Mouse (Mus musculus): ENCODE measurements around the gene Cacna1a. TPM values are rescaled to one million over a fixed set of nuclear protein-coding genes. Genes with fewer than 3 reads are reported as not detected.

The Cacna1a gene
- polyA plus RNA-seq, 1 experiment: 74.9 TPM

DNA sequence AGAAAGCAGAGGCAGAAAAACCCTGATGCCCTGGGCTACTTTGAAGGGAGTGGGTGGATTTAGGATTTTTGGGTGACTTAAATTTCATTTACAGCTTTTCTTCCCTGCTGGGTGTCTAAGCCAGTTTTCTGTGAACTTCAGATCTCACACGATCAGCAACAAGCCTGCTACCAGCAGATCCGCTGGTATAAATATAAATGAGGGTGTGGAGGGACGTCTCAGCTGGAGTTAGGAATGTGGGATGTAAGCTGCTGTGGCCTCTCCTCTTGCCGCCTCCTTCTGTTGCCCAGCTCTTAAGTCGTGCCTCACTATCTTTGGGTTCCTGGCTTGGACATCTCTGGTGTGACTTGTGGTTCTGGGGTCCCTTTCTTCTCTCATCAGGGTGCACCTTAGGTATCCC is 41.3 kb downstream of the Cacna1a start:
- TF ChIP-seq GATA1 (IDR thresholded peaks at IDR 0.05; ENCODE audit: low read length): no peak

DNA sequence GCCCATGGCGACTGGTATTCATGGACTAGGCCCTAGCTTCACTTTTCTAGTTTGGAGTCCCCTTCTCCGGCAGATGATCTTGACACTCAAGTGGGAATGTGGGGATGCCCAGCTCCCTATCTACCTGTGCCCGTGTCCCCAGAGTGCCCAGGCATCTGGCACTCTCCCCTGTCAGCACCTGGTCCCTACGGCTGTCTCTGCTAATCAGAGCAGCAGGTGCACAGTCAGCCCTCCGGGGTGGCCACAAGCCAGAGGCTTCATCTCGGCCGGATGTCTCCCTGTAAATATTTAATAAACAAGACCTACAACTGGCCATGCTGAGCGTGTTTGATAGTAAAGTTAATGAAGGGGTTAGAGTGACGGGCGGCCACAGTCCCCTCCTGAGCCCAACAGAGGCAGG is 47.1 kb downstream of the Cacna1a start:
- no peak for TF ChIP-seq GATA1 (IDR thresholded peaks at IDR 0.05; ENCODE audit: low read length)

DNA sequence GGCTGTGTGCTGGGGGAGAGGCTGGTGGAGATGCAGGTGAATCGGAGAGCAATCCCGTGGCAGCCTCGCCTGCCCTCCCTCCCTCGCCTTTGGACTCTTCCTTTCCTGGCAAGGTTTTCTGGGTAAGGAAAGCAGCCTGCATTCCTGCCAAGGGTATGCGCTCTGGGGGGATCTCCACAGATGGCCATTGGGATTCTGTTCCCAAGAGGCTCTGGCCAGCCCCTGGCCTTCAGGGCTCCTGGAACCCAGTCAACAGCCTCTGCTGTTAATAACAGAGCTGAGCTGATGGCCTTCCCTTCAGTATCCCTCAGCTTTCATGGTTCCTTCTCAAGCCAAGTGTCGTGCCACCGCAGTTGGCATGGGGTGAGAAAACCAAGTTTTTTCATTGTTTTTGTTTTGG is 51.6 kb downstream of the Cacna1a start:
- no peak for TF ChIP-seq GATA1 (IDR thresholded peaks at IDR 0.05; ENCODE audit: low read length)

DNA sequence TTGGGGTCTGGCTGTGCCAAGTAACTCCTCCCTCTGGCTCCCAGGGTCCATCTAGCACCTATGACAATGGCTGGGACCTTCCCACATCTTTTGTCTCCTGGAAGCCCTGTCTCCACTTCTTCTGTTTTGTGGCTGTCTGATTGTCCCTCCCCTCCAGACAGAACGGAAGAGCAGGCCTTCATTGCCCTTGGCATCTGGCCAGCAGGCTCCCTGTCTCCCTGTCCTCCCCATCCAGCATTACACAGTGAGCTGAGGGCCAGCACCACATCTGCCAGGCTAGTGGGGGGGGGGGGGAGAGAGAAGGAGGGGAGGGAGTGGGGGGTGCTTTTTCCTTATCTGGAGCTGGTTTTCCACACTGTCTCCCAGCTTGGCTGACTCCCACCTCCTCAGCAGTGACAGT is 53.8 kb downstream of the Cacna1a start:
- TF ChIP-seq GATA1 (IDR thresholded peaks at IDR 0.05; ENCODE audit: low read length): no peak

DNA sequence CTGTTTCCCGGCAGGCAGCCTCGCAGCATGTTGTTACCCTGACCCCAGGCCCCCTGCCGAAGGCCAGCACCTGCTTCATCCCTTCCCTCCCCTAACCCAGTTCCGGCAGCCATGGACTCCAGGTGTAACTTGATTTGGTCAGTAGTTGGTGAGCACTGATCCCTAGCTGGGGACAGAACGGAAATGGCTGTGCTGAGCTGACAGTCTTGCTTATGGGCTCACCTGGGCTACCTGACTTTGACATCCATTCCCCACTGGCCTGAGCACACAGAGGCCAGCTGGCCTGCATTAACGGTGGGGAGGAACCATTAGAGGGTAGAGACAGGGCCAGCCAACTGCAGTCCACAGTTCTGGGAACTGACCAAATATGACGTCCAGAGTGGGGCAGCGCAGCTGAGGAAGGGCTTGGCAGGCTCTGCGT is 58.3 kb downstream of the Cacna1a start:
- TF ChIP-seq GATA1 (IDR thresholded peaks at IDR 0.05; ENCODE audit: low read length): no peak

DNA sequence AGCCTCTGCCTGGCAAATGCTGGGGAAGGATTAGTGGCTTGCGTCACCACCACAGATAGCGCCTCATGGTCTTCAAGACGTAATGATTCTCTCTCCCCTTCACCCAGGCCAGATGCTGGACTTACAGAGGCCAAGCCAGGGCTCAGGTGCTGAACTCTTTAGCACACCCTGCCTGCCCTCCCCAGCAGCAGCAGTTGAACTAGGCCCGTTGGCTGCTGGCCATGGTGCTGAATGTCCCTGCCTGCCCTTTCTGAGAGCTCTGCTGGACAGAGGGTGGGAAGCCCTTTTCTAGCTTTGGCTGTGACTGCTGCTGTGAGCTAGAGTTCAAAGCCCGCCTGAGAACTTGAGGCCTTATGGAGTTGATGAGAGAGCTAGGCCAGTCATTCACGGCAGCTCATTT is 66.3 kb downstream of the Cacna1a start:
- TF ChIP-seq GATA1 (IDR thresholded peaks at IDR 0.05; ENCODE audit: low read length): no peak

DNA sequence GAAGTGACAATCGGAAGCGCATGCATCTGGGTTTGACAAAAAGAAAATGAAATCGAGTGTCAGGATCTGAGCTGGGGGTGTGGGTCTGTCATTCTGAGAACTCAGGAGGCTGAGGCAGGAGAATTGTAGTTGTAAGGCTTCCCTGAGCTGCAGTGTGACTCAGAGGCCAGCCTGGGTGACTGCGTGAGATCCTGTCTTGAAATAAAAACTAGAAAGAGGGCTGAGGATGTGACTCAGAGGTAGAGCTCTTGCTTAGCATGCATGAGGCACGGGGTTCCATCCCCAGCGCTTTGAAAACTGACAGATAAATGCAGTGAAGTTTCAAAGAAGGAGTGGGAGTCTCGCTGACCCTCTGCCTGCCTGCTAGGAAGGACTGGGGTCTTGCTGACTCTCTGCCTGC is 70.6 kb downstream of the Cacna1a start:
- no peak for TF ChIP-seq GATA1 (IDR thresholded peaks at IDR 0.05; ENCODE audit: low read length)

DNA sequence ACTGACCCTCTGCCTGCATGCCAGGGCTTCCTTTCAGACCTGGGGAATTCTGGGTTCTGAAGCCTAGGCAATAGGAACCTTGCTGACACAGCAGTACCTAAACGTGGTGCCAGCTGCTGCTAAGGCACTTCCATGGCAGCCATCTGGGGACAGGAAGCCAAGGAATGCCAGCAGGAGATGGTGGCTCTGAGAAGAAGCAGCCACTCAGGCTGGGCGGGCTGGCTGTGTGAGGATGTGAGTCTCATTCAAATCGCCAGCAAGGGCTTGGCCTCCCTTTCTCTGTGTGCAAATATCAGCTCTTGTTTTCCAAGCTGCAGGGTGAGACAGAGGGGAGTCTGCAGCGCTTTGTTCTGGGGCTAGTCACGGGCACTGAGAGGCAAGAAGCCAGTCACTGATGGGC is 71.0 kb downstream of the Cacna1a start:
- no peak for TF ChIP-seq GATA1 (IDR thresholded peaks at IDR 0.05; ENCODE audit: low read length)

DNA sequence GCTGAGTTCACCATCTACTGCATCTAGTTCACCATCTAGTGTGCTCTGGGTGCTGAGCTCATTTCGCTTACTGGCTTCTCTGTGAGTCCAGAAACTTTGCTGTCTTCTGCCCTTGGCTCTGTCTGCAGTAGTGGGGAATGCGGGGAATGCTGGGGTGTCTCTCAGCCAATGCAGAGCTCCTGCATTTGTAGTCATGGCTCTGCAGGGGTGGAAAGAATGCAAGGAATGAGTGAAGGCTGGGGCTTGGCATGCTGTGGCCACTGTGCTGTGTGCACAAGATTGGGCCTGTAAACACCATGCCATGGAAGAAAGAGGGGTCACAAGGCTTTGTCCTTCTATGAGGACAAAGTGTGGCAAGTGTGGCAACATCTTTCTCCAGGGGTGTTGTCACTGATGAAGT is 72.5 kb downstream of the Cacna1a start:
- TF ChIP-seq GATA1 (IDR thresholded peaks at IDR 0.05; ENCODE audit: low read length): no peak

DNA sequence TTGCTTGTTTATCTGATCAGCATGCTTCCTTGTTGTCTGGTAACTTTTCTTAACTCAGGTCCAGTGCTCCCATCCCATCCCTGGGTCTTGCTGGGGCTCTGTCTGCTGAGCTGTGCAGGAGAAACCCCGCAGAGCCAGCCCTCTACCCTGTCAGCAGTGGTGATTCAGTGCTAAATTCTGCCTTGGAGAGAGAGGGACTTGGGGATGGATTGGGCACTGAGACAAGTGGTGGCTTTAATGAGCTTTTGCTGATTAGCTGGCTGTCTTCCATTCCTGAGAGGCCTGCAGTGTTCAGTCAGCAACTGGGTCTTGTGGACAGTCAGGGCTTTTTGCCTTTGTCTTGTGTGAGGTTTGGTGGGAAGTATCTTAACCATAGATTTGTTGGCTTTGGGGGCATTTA is 78.7 kb downstream of the Cacna1a start:
- no peak for TF ChIP-seq GATA1 (IDR thresholded peaks at IDR 0.05; ENCODE audit: low read length)

DNA sequence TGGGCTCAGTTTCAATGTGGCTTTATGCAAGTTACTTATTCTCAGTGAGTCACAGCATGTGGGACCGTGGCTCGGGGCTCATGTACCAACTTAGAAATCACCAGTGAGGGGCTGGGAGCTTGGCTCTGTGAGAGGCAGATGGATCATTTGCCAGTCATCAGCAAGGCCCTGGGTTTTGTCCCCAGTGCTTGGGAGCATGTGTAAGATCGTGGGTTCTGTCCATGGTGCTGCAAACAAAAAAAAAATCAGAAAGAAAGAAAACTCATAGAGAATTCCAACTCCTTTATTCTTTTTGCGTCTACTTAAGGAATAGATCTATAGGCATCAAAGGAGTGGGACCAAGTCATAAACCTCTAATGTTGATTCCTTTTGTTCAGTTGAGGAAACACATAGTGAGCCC is 80.8 kb downstream of the Cacna1a start:
- TF ChIP-seq GATA1 (IDR thresholded peaks at IDR 0.05; ENCODE audit: low read length): no peak

DNA sequence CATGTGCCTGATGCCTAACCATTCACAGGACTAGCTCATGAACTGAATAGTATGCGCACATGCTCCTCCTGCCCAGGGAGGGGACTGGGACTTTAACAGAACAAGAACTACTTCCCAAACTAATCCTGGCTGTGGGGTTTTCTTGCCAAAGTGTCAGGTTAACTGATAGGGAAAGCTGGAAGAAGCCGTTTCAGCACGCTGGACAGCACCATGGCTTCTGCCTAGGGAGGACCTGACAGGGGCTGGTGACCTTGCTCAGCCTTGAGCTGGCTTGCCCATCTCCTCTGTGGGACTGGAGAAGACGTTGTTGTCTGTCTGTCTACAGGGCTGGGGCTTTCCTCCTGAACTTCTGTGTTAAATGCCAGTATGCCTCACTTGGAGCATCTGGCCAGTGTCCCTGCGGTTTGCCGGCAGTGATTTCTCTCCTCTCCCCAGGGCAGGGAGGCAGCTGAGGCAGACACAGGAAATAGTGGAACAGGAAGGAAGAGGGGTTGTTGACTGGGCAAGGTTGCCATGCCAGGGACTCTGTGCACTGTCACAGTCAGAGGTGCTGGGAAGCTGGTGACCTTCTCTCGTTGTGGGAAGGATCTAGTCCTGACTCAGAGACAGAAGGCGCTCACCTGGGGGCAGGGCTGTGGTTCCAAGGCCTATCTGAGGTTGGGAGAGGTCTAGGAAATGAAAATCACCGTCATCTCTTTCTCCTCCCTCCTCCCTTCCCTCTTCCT is 83.2 kb downstream of the Cacna1a start:
- no peak for TF ChIP-seq GATA1 (IDR thresholded peaks at IDR 0.05; ENCODE audit: low read length)

DNA sequence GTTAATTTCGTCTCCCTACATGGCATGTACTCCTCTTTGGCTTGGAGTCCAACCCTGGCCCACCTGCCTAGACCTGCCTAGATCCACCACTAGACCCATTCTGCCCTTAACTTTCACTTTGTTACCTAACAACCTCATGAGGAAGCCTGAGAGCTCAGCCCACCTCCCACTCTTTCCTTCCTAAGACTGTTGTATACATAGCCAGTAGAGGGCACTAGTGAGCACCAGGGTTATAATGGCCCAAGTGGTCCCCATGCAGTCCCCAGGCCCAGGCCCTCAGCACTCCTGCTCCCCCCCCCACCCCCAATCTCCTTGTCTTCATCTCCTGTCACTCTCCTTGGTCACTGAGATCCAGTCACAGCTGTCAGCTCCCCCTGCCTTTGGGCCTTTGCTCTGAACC is 86.2 kb downstream of the Cacna1a start:
- no peak for TF ChIP-seq GATA1 (IDR thresholded peaks at IDR 0.05; ENCODE audit: low read length)

DNA sequence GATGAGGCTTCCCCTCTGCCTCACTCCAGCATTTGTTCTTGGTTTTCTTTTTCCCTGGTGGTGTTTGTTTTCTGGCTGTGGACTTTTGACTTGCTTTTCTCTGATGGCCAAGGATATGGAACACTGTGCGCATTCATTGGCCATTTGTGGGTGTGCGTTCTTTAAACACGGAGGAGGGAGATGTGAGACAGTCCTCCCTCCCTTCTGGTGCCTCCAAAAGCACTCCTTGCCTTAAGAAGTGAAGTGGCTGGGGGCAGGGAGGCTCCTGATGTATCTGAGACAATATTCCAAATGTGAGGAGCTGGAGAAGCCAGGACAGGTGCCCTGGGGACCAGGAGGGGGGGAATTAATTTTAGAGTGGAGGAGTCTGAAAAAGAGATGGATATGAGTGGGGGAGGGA is 89.1 kb downstream of the Cacna1a start:
- TF ChIP-seq GATA1 (IDR thresholded peaks at IDR 0.05; ENCODE audit: low read length): no peak

DNA sequence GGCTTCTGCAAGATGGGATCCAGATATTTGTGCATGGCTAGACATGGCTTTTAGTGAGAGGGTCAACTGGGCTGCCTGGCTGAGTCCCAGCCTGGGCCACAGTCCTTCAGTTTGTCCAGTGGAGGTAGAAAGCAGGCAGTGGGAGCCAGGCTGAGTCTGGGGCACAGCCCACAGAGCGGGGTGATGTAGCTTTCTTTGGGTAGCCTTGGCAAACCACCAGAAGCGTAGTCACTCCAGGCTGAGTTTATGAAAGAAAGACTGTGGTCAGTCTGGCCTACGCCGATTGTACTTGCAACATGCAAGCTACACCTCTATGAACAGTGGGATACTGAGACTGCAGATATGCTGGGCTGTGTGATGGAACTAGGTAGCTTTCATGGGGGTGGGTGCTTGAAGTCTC is 94.8 kb downstream of the Cacna1a start:
- TF ChIP-seq GATA1 (IDR thresholded peaks at IDR 0.05; ENCODE audit: low read length): no peak

DNA sequence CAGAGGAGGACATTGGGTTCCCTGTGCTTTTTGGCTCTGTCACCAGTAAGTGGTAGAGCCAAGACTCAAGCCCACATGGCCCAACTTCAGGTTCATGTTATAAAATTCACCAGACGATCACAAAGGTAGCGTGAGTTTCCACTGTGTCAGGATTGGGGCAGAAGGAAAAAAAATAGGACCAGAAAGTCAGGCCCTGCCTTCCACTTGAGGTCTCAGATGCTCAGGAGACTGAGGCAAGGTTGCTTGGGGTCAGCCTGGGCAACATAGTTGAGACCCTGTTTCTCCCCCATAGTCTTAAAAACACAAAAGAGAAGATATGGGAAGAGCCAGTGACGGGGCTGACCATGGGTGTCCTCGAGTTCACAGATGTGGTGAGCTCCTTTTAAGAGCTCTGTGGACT is 97.1 kb downstream of the Cacna1a start:
- TF ChIP-seq GATA1 (IDR thresholded peaks at IDR 0.05; ENCODE audit: low read length): no peak

DNA sequence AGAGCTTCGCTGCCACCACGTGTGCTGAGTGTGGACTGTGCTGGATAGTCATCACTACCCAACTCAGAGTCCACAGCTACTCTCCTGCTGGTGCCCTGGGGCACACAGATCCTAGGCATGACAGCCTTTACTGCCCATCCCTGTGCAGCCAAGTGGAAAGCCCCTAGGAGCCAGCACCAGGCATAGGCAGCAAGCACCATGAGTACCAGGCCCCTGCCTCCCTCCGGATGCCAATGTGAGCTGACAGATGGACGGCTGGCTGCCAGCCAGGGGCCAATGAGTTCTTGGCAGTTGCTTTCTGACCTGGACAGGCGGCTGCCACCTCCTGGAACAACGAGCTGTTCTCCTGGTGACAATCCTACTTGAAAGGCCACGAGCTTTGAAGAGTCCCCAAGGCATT is 97.6 kb downstream of the Cacna1a start:
- no peak for TF ChIP-seq GATA1 (IDR thresholded peaks at IDR 0.05; ENCODE audit: low read length)

DNA sequence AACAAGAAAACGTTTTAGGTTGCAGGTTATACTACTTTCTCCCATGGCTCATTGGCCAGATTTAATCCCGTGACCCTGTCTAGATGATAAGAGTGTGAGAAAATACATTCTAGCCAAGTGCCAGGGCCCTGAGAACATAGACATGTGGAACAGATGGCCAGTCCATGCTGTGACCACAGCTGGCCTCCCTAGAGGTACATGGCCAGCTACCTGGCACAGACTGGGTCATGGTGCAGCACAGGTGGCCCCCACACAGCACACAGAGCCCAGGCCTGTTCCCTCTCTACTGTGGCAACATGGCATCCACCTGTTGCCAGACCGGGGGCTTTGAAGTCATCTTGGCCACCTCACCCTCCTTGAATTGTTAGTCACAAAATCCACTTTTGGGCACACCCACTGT is 101.0 kb downstream of the Cacna1a start:
- no peak for TF ChIP-seq GATA1 (IDR thresholded peaks at IDR 0.05; ENCODE audit: low read length)
